Mouse (Mus musculus) activated CD4-positive, CD25-positive, alpha-beta regulatory T cell (primary cell): ENCODE results near the gene Ccdc57. TPM values are rescaled to one million over a fixed set of nuclear protein-coding genes. Genes with fewer than 3 reads are reported as not detected.

Experiments
- polyA plus RNA-seq, 2 experiments: library from polyadenylated mRNA; unstranded; fragments of 100-300 nt; shearing (Covaris generic); gene quantifications; one replicate each; pipeline ENCODE4 v1.2.1; 2017

Ccdc57 gene
- under 1 TPM; 0.06 to 0.24 TPM for polyA plus RNA-seq

DNA sequence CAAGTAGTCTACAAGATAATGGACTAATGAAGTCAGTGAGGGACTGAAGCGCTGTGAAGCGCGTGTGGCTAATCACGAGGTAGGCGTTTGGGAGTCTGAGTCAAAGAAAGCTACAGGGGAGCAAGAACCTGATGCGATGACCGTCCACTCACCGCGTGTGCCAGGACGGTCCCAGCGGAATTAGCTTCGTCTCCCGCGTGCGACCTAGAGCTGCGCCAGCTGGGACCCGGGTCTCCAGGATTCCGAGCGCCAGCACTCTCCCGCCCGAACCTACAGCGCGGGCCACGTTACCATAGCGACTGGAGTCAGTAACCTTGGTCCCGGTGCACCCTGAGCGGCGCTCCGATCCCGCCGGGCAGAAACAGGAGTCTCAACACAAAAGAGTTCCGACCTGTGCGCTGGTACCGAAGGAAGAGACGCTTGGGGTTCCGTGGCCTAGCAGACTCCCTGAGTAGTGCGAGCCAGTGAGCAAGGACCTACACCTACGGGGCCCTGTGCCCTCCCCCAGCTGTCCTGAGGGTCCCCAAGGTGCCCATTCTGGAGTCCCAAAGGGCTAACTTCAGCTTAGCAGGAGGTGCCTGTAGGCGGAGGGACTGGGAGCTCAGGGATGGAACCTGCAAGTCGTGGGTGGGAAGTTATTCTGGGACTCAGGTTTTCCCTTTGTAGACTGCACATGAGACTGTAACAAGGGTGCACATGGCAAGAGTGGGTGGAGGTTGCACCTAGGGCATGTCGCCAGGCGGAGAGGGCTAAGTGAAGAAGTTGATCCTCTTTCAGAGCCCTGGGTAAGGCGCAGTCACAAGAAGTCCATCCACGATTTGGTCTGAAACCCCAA is at the start of gene Ccdc57:
Gene Ccdc57, minus strand, starts transcription at position 309 of the 835 bp plus-strand sequence.

DNA sequence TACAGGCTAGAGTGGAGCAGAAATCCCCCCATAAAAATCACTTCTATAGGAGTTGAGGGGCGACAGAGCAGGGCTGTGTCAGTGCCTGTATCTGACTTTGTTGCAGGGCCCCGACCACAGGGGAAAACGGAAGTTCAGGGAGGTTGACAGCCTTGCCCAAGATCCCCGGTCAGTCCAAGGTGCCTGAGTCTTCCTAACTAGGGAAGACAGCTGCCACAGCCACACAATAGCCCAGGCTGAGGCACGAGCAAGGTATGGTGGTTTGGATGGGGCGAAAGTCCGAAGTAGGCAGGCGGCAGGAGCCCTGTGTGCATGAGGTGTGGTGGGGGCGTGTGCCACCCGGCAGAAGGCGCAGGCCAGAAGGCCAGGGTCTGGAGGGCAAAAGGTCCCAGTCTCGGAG is 15.7 kb upstream of the Ccdc57 start, which contains the start of gene Slc16a3:
Gene Slc16a3, plus strand, starts transcription at position 153 of the 400 bp plus-strand sequence.

DNA sequence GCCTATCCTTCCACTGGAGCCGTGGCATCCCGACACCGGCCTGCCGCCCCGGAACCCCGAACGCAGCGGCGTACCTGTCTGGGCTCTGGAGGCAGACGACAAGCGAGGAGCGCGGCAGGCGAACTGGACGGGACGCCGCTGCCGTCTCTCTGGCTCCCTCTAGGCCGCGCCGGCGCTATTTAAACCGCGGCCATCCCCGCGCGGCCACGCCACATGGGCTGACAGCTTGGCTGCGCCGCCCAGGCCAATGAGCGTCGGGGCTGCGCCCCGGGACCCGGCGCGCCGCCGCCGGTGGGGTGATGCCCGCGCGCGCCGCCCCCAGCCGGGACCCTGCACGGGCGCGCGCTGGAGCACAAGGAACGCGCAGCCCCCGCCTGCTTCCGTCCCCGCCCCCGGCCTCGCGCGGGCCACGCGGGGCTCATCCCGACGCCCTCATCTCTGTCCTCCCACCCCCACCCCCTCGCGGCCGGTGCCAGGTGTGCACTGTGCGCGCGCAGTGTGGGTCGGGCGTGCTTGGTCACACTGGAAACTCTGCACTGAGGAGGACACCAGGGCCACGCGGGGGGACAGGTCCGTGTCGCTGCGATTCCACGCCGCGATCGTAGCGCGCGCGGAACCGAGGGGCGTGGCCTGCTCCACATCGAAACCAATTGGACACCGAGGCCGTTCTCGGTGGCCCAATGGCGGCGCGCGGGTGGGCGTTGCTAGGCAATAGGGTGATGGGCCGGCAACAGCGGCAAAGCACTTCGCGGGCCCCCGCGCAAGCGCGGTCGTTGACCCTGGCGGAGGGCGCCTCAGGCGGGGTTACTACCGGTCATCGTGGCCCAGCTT is 108.5 kb downstream of the Ccdc57 start, which contains the start of gene Fasn:
Gene Fasn, minus strand, starts transcription at position 592 of the 831 bp plus-strand sequence.

DNA sequence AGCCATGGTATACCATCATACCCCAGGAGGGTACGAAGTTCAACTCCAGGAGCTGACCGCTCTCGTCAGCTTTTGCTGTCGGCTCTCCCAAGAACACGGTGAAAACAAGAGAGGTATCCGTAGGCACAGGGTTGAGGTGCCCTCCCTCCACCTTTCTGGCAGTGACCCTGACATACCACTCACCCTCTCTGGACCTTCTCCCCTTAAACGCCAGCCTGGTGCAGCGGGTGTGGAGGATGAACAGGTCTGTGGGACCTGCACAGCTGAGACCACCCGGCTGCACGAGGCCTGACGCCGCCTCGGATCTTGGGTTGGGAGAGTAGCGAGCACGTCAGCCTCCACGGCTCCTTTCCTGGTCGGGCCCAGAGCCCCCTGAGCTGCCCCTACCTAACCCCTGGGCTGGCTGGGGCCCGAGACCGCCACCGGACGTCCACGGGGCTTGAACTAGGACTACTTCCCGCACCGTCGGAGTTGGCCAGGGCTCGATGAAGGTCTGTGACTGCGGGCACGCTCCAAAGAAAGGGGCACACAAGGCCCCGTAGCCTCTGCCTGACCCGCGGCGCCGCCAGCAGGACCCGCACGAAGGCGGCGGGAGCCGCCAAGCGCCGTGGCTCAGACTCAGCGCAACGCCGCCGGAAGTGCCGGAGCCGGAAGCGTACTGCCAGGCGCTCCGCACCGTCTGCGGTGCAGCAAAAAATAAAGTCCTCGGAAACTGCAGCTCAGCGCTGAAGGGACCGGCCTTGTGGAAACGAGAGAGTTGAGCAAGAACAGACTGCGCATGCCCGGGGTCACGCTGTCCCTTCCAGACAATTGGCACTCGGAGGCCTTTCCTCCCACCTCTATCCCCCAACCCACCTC is 136.7 kb downstream of the Ccdc57 start, which contains the start of gene Dus1l:
Gene Dus1l, minus strand, starts transcription at position 648 of the 858 bp plus-strand sequence.

DNA sequence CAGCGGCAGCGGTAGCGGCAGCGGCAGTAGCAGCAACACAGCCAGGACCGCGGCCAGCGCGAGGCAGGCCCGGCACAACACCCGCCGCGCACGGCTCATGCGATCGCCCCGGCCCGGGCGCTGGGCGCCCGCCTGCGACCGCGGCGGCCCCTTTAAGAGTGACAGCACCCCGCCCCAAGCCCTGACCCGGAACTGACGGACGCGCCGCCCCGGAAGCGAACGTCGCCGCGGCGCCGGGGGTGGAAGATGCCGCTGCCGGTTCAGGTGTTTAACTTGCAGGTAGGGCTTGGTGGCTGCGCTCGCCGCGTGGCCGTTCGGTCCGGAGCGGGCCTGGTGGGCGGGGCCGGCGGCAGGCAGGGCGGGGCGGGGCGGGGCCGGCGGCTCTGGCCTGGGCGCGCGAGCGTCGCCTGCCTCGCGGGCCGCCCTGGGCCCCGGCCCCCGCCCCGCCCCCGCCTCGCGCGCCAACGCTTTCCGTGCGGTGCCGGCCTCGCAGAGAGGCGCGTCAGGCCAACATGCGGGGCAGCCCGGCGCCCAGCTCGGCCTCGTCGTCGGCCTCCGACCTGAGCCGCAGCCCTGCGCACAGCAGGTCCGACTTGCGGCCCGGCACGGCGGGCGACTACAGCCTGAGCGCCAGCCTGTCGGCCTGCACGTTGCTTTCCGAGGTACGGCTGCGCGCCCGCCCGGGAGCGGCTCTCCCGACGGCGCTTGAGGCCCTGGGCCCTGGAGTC is 148.4 kb downstream of the Ccdc57 start, which contains the start of the genes Rfng and Gps1:
Gene Rfng, minus strand, starts transcription at position 144 of the 728 bp plus-strand sequence.
Gene Gps1, plus strand, starts transcription at position 209 of the 728 bp plus-strand sequence.

Other genes with a start within 250 kb of the Ccdc57 start
- gene Cenpx, start 219.1 kb downstream of the Ccdc57 start, polyA plus RNA-seq, result 100 to 1,000 TPM; 104 to 146 TPM
- 10 to 100 TPM; 37.3 to 49.3 TPM for gene Lrrc45, start 218.9 kb downstream of the Ccdc57 start, polyA plus RNA-seq
- gene Rac3, start 211.4 kb downstream of the Ccdc57 start, polyA plus RNA-seq, result 1 to 10 TPM; 1.4 TPM
- gene Dcxr, start 205.6 kb downstream of the Ccdc57 start, polyA plus RNA-seq, result 10 to 100 TPM; 13.6 to 22.1 TPM
- gene Cbr2, start 200.8 kb downstream of the Ccdc57 start, polyA plus RNA-seq, result 1 to 10 TPM in 1 of 2 experiments, not detected in 1; 8.5 TPM
- 10 to 100 TPM; 15.6 to 15.9 TPM for gene Hmga1b, start 170.1 kb downstream of the Ccdc57 start, polyA plus RNA-seq
- gene Rfng, start 148.7 kb downstream of the Ccdc57 start, polyA plus RNA-seq, result 10 to 100 TPM; 31.9 to 32.2 TPM
- 100 to 1,000 TPM; 132 to 179 TPM for gene Gps1, start 148.6 kb downstream of the Ccdc57 start, polyA plus RNA-seq
- gene Dus1l, start 136.5 kb downstream of the Ccdc57 start, polyA plus RNA-seq, result 10 to 100 TPM; 63.8 to 80.4 TPM
- 10 to 100 TPM; 22.8 to 39.0 TPM for gene Fasn, start 108.3 kb downstream of the Ccdc57 start, polyA plus RNA-seq
- gene Slc16a3, start 15.6 kb upstream of the Ccdc57 start, polyA plus RNA-seq, result 10 to 100 TPM; 10.0 to 24.2 TPM
- gene Csnk1d, start 58.5 kb upstream of the Ccdc57 start, polyA plus RNA-seq, result 100 to 1,000 TPM; 120 to 151 TPM
- gene Cd7, start 106.5 kb upstream of the Ccdc57 start, polyA plus RNA-seq, result 100 to 1,000 TPM; 102 to 189 TPM
- not detected for gene Sectm1b, start 130.7 kb upstream of the Ccdc57 start, polyA plus RNA-seq
- under 1 TPM in 1 of 2 experiments, not detected in 1; 0.74 TPM for gene Sectm1a, start 148.3 kb upstream of the Ccdc57 start, polyA plus RNA-seq
- gene Tex19.2, start 185.8 kb upstream of the Ccdc57 start, polyA plus RNA-seq, result not detected
- gene Tex19.1, start 213.3 kb upstream of the Ccdc57 start, polyA plus RNA-seq, result not detected
- gene Uts2r, start 227.4 kb upstream of the Ccdc57 start, polyA plus RNA-seq, result not detected